Mouse (Mus musculus) kidney, postnatal 25 days (tissue): ENCODE data around the gene Gng5.

Experiments used
- DNase-seq, 2 experiments: peaks; one replicate each; pipeline ENCODE4 v3.0.0; 2021; ENCODE audit warnings: mixed read lengths in 2 of 2

Gng5 gene

GRCm38 (mm10) chr3:146543632-146544031 is 44.0 kb downstream of the Gng5 start:
- no peak for DNase-seq

DNA sequence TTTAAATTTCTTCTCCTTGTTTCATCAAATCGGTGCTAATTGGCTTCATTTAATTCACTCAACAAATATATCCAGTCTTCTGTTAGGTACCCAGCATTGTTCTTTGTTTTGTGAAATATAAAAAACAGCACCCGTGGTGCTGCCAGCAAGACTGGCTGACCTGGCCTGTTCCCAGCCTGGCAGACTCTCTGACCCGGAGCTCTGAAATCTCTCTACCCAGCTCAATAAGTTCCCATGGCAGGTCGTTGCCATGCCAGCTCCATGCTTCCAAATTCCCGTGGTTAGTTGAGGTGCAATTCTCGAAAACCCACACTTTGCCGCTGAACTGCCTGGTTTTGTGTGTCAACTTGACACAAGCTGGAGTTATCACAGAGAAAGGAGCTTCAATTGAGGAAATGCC is 55.2 kb downstream of the Gng5 start:
- DNase-seq: no peak
